Mouse (Mus musculus) urinary bladder, adult 2 months (tissue): ENCODE measurements around the gene Gm17078. TPM values are rescaled to one million over a fixed set of nuclear protein-coding genes. Genes with fewer than 3 reads are reported as not detected.
"Not testable (repeated sequence)": the region's sequence is repeated elsewhere in the genome, so short reads cannot be mapped to it uniquely, and the experiment has no call there.

ENCODE experiments used
- DNase-seq: peaks from one replicate; pipeline ENCODE4 v3.0.0; 2022; ENCODE audit warnings: low spot score
- polyA plus RNA-seq: library from polyadenylated mRNA; depleted of rRNA; stranded (reverse); fragments of >200 nt; gene quantifications from 2 replicates; pipeline ENCODE4 v1.2.3, GENCODE M21; 2012; rRNA removed

The Gm17078 gene
- not detected in 2 replicates for polyA plus RNA-seq

DNA sequence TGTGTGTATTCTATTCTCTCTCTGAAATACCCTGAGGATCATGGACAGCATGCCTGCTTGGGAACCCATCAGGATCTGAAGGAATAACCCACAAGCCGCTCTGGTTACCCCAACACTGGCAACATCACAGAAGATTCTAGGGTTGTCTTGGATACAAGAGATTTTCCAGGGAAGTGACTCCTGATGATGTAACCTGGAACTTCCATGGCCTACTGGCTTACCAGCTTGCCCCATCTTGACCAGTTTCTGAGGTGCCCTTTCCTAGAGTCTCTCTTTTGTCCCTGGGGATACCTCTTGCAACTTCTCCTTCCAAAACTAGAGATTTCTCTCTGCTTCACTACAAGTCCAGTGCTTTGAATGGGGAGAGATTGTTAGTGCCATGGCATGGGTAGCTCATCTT, at the start of gene Gm17078:
Gene Gm17078, minus strand, starts transcription at position 101 of the 400 bp plus-strand sequence.
- no peak for DNase-seq

DNA sequence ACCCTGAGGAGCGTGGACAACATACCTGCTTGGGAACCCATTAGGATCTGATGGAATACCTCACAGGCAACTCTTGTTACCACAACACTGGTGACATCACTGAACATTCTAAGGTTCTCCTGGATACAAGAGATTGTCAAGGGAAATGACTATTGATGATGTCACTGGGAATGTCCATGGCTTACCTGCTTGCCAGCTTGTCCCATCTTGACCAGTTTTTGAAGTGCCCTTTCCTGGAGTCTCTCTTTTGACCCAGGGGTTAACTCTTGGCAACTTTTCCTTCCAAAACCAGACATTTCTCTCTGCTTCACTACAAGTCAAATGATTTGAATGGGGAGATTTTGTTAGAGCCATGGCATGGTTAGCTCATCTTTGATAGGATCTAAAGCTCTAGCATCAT, 24.5 kb upstream of the Gm17078 start, which contains the start of gene Gm4181:
Gene Gm4181, minus strand, starts transcription at position 101 of the 400 bp plus-strand sequence.
- DNase-seq = not testable (repeated sequence)

DNA sequence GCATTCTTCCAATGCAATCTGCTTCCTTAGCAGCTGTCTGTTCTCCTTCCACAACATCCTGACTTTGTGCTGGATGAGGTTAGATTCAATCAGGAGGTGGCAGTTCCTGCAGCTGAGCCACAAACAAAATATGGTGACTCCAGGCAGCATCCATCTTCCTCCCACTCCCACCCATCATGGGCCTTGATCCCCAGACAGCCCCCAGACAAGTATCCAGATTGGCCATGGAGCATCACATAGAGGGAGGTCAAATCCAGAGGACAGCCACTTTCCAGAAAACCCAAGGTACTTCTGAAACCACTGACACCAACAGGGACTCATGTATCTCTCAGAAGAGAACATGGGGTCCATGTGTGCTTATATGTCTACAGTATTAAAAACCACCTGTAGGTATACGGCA, 21.3 kb upstream of the Gm17078 start:
- DNase-seq = peak; percentile 44

DNA sequence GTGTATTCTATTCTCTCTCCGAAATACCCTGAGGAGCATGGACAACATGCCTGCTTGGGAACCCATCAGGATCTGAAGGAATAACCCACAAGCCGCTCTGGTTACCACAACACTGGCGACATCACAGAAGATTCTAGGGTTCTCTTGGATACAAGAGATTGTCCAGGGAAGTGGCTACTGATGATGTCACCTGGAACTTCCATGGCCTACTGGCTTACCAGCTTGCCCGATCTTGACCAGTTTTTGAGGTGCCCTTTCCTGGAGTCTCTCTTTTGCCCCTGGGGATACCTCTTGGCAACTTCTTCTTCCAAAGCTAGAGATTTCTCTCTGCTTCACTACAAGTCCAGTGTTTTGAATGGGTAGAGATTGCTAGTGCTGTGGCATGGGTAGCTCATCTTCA, 19.1 kb downstream of the Gm17078 start, which contains the start of gene Gm17174:
Gene Gm17174, minus strand, starts transcription at position 101 of the 400 bp plus-strand sequence.
- not testable (repeated sequence) for DNase-seq

DNA sequence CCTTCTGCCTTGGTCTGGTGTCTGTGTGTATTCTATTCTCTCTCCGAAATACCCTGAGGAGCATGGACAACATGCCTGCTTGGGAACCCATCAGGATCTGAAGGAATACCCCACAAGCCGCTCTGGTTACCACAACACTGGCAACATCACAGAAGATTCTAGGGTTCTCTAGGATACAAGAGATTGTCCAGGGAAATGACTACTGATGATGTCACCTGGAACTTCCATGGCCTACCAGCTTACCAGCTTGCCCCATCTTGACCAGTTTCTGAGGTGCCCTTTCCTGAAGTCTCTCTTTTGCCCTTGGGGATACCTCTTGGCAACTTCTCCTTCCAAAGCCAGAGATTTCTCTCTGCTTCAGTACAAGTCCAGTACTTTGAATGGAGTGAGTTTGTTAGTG, 37.1 kb downstream of the Gm17078 start, which contains the start of gene Gm17175:
Gene Gm17175, minus strand, starts transcription at position 101 of the 400 bp plus-strand sequence.
- DNase-seq = not testable (repeated sequence)

Other genes with a start within 250 kb of the Gm17078 start
- gene Gm7247, start 249.6 kb downstream of the Gm17078 start, polyA plus RNA-seq = not detected in 2 replicates
- not detected in 2 replicates for gene Vmn2r88, start 200.5 kb downstream of the Gm17078 start, polyA plus RNA-seq
- gene Vmn2r89, start 159.5 kb downstream of the Gm17078 start, polyA plus RNA-seq = not detected in 2 replicates
- gene Gm5622, start 58.5 kb downstream of the Gm17078 start, polyA plus RNA-seq = 0.06 TPM in 2 replicates
- gene Gm17175, start 37.2 kb downstream of the Gm17078 start, polyA plus RNA-seq = not detected in 2 replicates
- not detected in 2 replicates for gene Gm17174, start 19.2 kb downstream of the Gm17078 start, polyA plus RNA-seq
- gene Gm4181, start 24.4 kb upstream of the Gm17078 start, polyA plus RNA-seq = not detected in 2 replicates
- not detected in 2 replicates for gene Gm17079, start 84.2 kb upstream of the Gm17078 start, polyA plus RNA-seq
- gene Gm5800, start 105.9 kb upstream of the Gm17078 start, polyA plus RNA-seq = not detected in 2 replicates
- 0.56 and 0.57 TPM in 2 replicates for gene Ang4, start 162.3 kb upstream of the Gm17078 start, polyA plus RNA-seq
- not detected in 2 replicates for gene AY358078, start 188.7 kb upstream of the Gm17078 start, polyA plus RNA-seq
- gene Ear6, start 242.4 kb upstream of the Gm17078 start, polyA plus RNA-seq = not detected in 2 replicates